Mouse (Mus musculus) CH12.LX (cell line): ENCODE data around the gene Pitpna.

ENCODE experiments used
- BHLHE40 ChIP-seq: IDR thresholded peaks from 2 replicates; pipeline ENCODE4 v1.6.1; 2011; ENCODE audit warnings: mild to moderate bottlenecking, low read depth, low read length, improper control_type of control experiment
- POLR2A ChIP-seq: IDR thresholded peaks from 2 replicates; pipeline ENCODE4 v1.6.1; 2011; ENCODE audit warnings: low read depth, mild to moderate bottlenecking, improper control_type of control experiment, low read length
- ZNF384 ChIP-seq: IDR thresholded peaks from 2 replicates; pipeline ENCODE4 v1.6.1; 2012; ENCODE audit warnings: low read depth, low read length, improper control_type of control experiment, inconsistent platforms

GRCm38 (mm10) chr11:75669176-75669852, 81.4 kb downstream of the Pitpna start:
- TF ChIP-seq POLR2A (no peak), BHLHE40 (no peak), ZNF384 (no peak)
